Mouse (Mus musculus): ENCODE data around the gene Igsf11. TPM values are rescaled to one million over a fixed set of nuclear protein-coding genes. Genes with fewer than 3 reads are reported as not detected.
"Not testable (repeated sequence)": the region's sequence is repeated elsewhere in the genome, so short reads cannot be mapped to it uniquely, and the experiment has no call there.

The Igsf11 gene
- polyA plus RNA-seq, 1 experiment from 2014 or later, result 1.5 TPM

DNA sequence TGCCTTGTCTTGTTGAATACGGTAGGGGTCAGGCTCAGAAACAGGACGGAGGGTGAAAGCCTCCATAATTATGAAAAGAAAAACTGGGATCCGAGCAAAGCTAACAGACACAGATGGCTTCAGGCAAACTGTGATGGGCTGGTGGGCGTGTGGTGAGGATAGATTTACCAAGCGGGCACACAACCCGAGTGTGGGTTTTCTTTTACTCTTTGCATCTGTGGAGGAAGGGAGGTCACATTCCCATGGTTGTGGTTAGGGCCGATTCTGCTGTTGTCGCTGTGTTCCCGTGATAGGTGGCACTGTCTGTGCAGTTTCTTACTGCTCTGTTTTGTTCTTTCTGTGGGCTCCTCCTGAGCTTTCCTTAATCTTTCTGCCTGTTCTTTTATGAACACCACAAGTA lies 70.2 kb downstream of the Igsf11 start:
- DNase-seq (ENCODE audit: low spot score), result no peak
- Histone ChIP-seq H3K27ac (replicated peaks) (no peak overlapping the region), H3K4me3 (no peak overlapping the region), H3K27me3 (ENCODE audit: low read depth, poor library complexity, severe bottlenecking) (no peaks in the 10 kb centered on the region), H3K4me1 (no peaks in the 10 kb centered on the region; the same call in 1 of the 2 replicates), H3K9me3 (replicated peaks) (0 out of 2 replicates have a peak, but pooled peaks cover under 1% of the 10 kb centered on the region), H3K36me3 (no peaks in the 10 kb centered on the region)
- WGBS, result 77% methylated on average over 9 of the region's 9 CpGs

DNA sequence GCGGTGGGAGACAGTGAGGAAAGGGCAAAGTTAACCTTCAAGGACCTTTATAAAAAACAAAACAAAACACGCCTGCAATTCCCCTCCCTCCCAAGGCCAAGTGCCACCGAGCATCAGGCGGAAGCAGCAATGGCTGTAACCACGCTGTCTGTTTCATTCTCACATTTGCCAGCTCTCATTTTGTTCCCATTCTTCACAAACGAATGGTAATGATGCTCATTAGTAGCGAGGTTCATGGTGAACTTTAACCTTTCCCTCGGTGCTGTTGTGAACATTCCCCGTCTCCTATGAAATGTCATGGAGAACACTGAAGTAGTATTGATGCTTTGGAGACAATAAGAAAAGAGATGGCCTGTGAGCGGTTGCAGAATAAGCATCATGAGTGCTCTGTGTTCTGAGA lies 74.6 kb downstream of the Igsf11 start:
- no peak for DNase-seq (ENCODE audit: low spot score)
- H3K27ac ChIP-seq (replicated peaks), result no peak overlapping the region
- WGBS, result 88% methylated on average over 10 of the region's 10 CpGs
- H3K27me3 ChIP-seq (ENCODE audit: low read depth, poor library complexity, severe bottlenecking), result no peaks in the 10 kb centered on the region
- H3K9me3 ChIP-seq (replicated peaks), result no peaks in the 10 kb centered on the region
- no peaks in the 10 kb centered on the region; the same call in 1 of the 2 replicates for H3K4me1 ChIP-seq
- H3K4me3 ChIP-seq, result no peak overlapping the region
- H3K36me3 ChIP-seq, result no peaks in the 10 kb centered on the region

DNA sequence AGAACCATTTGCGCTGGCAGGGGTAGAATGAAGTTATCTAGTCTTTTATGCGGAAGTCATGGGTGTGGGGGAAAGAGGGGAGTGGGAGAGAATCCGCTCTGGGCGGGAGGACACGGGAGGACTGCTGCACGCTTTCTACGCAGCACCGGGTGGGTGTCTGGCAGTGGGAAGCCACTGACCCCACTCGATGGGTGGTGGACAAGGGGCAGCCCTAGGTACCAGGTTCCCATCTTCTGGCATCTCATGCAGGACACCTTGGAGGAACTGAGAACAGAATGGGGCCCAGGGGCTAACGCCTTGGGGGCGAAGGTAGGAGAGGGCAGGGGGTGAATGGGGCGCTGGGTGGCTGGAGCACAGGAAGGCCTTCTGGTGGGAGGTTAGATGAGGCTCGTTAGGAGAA lies 83.7 kb downstream of the Igsf11 start:
- Histone ChIP-seq H3K4me3 (no peak overlapping the region), H3K27ac (replicated peaks) (no peak overlapping the region), H3K9me3 (replicated peaks) (no peaks in the 10 kb centered on the region), H3K36me3 (no peaks in the 10 kb centered on the region), H3K4me1 (peaks cover 16% of the 10 kb centered on the region), H3K27me3 (ENCODE audit: low read depth, poor library complexity, severe bottlenecking) (no peaks in the 10 kb centered on the region)
- WGBS, result 81% methylated on average over 13 of the region's 13 CpGs
- DNase-seq (ENCODE audit: low spot score), result no peak

DNA sequence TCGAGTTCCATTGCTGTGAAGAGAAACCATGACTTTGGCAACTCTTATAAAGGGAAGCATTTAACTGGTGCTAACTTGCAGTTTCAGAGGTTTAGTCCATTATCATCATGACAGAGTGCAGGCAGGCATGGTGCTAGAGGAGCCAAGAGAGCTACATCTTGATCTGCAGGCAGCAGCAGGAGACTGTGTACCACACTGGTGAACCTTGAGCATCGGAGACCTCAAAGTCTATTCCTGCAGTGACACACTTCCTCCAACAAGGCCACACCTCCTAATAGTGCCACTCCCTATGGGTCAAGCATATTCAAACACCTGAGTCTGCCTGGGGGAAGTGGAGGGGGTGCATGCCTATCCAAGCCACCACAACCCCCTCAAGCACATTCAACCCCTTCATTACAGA lies 86.1 kb downstream of the Igsf11 start:
- Histone ChIP-seq H3K9me3 (replicated peaks) (no peaks in the 10 kb centered on the region), H3K36me3 (no peaks in the 10 kb centered on the region), H3K4me3 (no peak overlapping the region), H3K27ac (replicated peaks) (no peak overlapping the region), H3K4me1 (peaks cover 32% of the 10 kb centered on the region), H3K27me3 (ENCODE audit: low read depth, poor library complexity, severe bottlenecking) (no peaks in the 10 kb centered on the region)
- no peak for DNase-seq (ENCODE audit: low spot score)
- 86% methylated on average over 2 of the region's 2 CpGs for WGBS

DNA sequence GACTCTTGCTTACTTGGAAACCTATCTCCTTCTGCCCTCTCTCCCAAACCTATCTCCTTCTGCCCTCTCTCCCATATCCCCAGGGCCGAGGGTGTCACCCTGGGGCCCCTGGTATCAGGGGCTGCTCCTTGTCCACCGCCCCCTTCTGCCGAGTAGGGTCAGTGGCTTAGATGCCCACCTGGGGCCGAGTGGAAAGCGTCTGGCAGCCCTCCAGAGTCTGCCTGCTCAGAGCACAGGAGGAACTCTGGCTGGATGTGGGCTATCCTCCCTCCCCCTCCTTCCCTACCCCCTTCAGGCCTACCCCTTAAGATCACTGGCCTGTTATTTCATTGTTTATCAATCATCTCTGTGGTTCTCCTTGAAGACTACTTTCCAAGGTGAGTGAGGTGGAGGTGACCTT lies 88.1 kb downstream of the Igsf11 start:
- Histone ChIP-seq H3K4me1 (peaks cover 35% of the 10 kb centered on the region), H3K36me3 (no peaks in the 10 kb centered on the region), H3K4me3 (no peak overlapping the region), H3K9me3 (replicated peaks) (no peaks in the 10 kb centered on the region), H3K27ac (replicated peaks) (no peak overlapping the region), H3K27me3 (ENCODE audit: low read depth, poor library complexity, severe bottlenecking) (no peaks in the 10 kb centered on the region)
- no peak for DNase-seq (ENCODE audit: low spot score)
- 47% methylated on average over 5 of the region's 5 CpGs for WGBS

DNA sequence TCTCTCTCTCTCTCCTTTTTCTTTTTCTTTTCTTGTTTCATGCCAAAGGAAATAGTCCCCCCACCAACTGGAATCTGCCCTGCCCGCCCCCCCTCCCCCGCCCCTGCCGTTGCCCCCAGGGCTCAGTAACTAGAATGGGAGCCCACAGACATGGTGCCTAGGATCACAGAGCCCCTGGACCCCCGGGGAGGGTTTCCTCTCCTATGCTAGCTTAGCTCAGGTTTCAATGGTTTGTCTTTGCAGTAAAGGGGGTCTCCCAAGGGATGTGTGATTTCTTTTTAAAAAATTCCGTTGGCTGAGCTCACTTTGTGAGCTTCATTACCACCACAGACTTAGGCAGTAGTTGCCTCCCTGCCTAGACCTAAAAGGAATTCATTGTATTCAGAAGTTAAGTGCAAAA lies 89.6 kb downstream of the Igsf11 start:
- DNase-seq (ENCODE audit: low spot score), result no peak
- H3K4me1 ChIP-seq, result peaks cover 25% of the 10 kb centered on the region
- 9% methylated on average over 5 of the region's 5 CpGs for WGBS

DNA sequence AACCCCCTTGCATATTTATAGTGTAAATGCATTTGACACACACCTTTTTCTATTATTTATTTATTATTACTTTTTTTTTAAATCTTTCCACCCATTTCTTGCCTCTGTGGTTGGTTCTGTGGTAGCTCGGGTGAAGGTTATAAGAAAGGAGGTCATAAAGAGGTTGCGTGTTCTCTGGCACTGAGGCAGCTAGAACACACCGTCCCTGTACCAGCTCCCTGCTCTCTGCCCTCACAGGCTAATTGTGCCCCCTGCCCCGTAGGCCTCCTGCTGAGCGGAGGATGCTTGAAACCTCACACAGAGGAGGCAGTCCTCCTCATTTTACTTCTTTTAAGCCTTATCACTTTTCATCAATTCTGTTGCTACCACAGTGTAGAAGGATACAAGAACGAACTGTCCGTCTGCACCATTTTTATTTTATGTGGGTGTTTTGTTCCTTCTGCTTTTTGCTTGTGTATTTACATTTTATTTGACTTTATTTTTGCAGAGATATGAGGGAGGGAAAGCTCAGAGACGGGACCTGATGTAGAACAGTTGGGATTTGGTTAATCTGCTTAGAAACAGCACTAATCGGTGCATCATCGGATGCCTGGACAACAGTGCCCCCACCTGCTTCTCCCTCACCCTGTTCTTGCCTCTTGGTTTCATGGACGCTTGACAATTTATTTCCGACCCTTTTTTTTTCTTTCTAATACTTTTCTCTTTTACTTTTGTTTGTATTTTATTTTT lies 90.2 kb downstream of the Igsf11 start:
- Histone ChIP-seq H3K4me3 (no peak overlapping the region), H3K9me3 (replicated peaks) (no peaks in the 10 kb centered on the region), H3K27ac (replicated peaks) (no peak overlapping the region), H3K36me3 (no peaks in the 10 kb centered on the region), H3K27me3 (ENCODE audit: low read depth, poor library complexity, severe bottlenecking) (no peaks in the 10 kb centered on the region), H3K4me1 (peaks cover 25% of the 10 kb centered on the region)
- DNase-seq (ENCODE audit: low spot score), result no peak
- WGBS, result 22% methylated on average over 12 of the region's 12 CpGs

More for the DNA sequence above, 89.6 kb downstream of the Igsf11 start:
- Histone ChIP-seq H3K27me3 (ENCODE audit: low read depth, poor library complexity, severe bottlenecking) (no peaks in the 10 kb centered on the region), H3K27ac (replicated peaks) (no peak overlapping the region), H3K4me3 (no peak overlapping the region), H3K9me3 (replicated peaks) (no peaks in the 10 kb centered on the region), H3K36me3 (no peaks in the 10 kb centered on the region)

DNA sequence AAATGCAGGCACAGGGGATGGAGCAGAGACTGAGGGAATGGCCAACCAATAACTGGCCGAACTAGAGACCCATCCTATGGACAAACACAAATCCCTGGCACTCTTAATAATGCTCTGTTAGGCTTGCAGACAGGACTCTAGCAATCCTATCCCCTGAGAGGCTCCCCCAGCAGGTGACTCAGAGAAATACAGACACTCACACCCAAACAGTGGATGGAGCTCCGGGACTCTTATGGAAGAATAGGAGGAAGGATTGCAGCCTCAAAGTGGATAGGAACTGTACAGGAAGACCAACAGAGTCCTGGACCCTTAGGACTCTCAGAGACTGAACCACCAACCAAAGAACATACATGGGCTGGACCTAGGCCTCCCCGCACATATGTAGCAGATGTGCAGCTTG lies 91.4 kb downstream of the Igsf11 start:
- WGBS, result 71% methylated on average over 3 of the region's 3 CpGs
- H3K36me3 ChIP-seq; DNase-seq (ENCODE audit: low spot score); H3K9me3 ChIP-seq (replicated peaks); H3K27ac ChIP-seq (replicated peaks); H3K4me3 ChIP-seq; H3K27me3 ChIP-seq (ENCODE audit: low read depth, poor library complexity, severe bottlenecking): not testable (repeated sequence)
- H3K4me1 ChIP-seq, result peaks cover 25% of the 10 kb centered on the region

DNA sequence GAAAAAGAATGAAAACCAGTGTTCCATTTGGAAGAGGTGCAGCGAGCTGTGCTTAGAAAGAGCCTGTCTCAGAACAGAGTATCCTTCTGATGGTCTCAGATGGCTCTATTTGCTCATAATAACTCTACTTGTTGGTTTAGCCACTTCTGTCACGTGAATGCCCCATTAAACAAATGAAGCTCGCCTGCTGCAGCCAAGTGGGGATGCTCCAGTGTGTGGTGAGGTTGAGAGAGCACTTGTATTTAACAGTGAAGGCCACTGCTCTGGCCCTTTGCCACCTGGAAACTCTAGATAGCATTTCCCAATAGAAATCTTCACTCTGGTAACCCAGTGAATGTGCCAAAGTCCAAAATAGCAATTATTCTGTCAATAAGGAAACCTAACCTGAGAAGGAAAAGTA lies 92.9 kb downstream of the Igsf11 start:
- H3K27me3 ChIP-seq (ENCODE audit: low read depth, poor library complexity, severe bottlenecking), result no peaks in the 10 kb centered on the region
- WGBS, result 64% methylated on average over 3 of the region's 3 CpGs
- H3K36me3 ChIP-seq, result no peaks in the 10 kb centered on the region
- H3K4me1 ChIP-seq, result peaks cover 24% of the 10 kb centered on the region
- H3K4me3 ChIP-seq, result no peak overlapping the region
- H3K9me3 ChIP-seq (replicated peaks), result no peaks in the 10 kb centered on the region
- H3K27ac ChIP-seq (replicated peaks), result no peak overlapping the region
- DNase-seq (ENCODE audit: low spot score), result no peak

DNA sequence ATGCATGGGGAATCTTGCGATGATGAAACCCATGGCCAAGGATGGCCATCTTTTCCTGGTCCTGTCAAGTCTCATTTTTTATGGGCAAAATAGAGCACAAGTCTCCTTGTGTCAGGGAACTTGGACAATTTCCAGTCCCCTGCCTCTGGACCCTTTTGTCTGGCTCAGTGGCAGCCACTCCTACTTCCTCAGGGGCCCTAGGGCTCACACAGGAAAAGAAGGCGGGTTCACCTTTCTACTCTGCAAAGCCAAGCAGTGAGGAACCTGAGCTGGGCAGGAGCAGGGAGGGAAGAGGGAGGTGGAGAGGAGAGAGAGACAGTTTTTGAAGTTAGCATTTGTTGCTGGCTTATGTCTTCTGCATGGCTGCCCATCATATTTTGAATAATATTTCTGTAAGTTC lies 93.9 kb downstream of the Igsf11 start:
- WGBS, result 71% methylated on average over 2 of the region's 2 CpGs
- no peak overlapping the region for H3K4me3 ChIP-seq
- no peak for DNase-seq (ENCODE audit: low spot score)
- no peak overlapping the region for H3K27ac ChIP-seq (replicated peaks)
- peaks cover 22% of the 10 kb centered on the region for H3K4me1 ChIP-seq
- no peaks in the 10 kb centered on the region for H3K27me3 ChIP-seq (ENCODE audit: low read depth, poor library complexity, severe bottlenecking)
- H3K36me3 ChIP-seq, result no peaks in the 10 kb centered on the region
- H3K9me3 ChIP-seq (replicated peaks), result no peaks in the 10 kb centered on the region

DNA sequence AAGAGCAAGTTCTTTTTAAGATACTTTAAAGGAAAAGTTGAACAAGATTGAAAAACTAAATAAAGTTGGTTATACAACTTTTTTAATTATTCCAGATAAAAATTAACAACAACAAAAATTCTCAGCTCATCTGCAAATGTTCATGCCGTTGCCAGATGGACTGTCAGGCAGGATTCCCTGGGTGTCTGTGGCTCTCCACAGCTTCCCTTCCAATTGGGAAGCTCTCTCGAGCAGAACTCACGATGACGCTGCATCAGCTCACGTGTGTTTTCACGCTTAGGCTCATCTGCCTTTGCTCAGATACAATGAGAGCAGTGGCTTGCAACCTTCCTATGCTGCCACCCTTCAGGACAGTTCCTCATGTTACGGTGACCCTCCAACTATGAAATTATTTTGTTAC lies 101.2 kb downstream of the Igsf11 start:
- WGBS, result 87% methylated on average over 7 of the region's 7 CpGs
- Histone ChIP-seq H3K27me3 (ENCODE audit: low read depth, poor library complexity, severe bottlenecking) (no peaks in the 10 kb centered on the region), H3K9me3 (replicated peaks) (no peaks in the 10 kb centered on the region), H3K4me3 (no peak overlapping the region), H3K36me3 (no peaks in the 10 kb centered on the region), H3K4me1 (peaks cover under 1% of the 10 kb centered on the region), H3K27ac (replicated peaks) (no peak overlapping the region)
- no peak for DNase-seq (ENCODE audit: low spot score)

DNA sequence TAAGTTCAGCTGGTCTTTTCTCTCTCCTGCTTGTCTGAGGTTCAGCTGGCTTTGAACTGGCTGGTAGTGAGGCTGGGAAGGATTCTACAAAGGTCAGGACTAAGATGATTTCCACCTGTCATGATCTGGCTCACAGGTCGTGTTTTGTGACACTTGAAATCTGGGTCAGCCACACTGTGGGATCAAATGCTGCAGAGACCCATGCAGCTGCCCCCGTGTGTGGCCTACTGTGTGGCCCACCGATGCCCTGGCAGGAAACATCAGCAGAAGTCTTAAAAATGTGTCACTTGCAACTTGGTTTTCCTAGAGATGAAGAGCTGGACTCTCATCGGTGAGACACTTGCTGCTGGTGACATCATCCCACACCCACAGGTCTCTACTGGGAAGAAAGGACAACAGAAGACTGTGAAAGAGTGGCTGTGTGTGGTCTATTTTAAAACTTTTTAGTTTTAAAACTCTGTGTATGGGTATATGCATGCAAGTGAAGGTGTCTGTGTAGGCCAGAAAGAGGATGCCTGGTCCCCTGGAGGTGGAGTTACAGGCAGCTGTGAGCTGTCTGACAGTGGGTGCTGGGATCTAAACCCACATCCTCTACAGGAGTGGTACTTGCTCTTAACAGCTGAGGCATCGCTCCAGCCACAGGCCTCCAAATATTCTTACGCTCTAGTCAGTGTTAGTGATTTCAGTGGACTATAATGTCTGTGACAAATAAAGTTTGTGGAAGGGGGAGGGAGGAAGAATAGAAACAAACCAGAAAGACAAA lies 106.2 kb downstream of the Igsf11 start:
- H3K36me3 ChIP-seq, result no peaks in the 10 kb centered on the region
- no peak for DNase-seq (ENCODE audit: low spot score)
- H3K4me1 ChIP-seq, result peaks cover 3% of the 10 kb centered on the region
- H3K4me3 ChIP-seq, result no peak overlapping the region
- no peak overlapping the region for H3K27ac ChIP-seq (replicated peaks)
- H3K9me3 ChIP-seq (replicated peaks), result no peaks in the 10 kb centered on the region
- no peaks in the 10 kb centered on the region for H3K27me3 ChIP-seq (ENCODE audit: low read depth, poor library complexity, severe bottlenecking)
- WGBS, result 83% methylated on average over 6 of the region's 6 CpGs

DNA sequence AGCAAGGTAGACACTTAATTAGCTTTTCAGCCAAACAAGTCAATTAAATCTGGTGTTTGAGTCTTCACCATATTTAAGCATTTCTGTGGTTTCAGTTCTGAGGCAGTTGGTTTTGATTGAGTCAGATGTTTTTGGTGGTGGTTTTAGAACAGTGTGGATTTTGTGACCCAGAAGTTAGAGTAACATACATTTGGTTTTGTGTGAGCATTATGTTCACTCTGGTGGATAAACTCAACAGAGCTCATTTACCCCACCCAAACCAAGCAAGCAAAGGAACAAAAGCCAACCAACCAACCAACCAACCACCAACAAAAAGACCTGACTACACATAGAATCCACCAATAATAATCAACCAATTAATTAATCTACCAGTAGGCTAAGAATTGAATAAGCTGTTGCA lies 106.8 kb downstream of the Igsf11 start:
- Histone ChIP-seq H3K4me1 (peaks cover 3% of the 10 kb centered on the region), H3K4me3 (no peak overlapping the region), H3K36me3 (no peaks in the 10 kb centered on the region), H3K27ac (replicated peaks) (no peak overlapping the region), H3K27me3 (ENCODE audit: low read depth, poor library complexity, severe bottlenecking) (no peaks in the 10 kb centered on the region), H3K9me3 (replicated peaks) (no peaks in the 10 kb centered on the region)
- DNase-seq (ENCODE audit: low spot score), result no peak
